Mouse (Mus musculus) splenic B cell, adult 2 months (primary cell): Measurements from ENCODE around the gene Sycn.

ENCODE experiments used
- DNase-seq: peaks from one replicate; pipeline ENCODE4 v3.0.0-alpha.2; 2011; ENCODE audit warnings: low read depth, low spot score
- H3K27me3 ChIP-seq: 2 replicates; pipeline ENCODE4 v1.6.1; 2012; ENCODE audit warnings: mild to moderate bottlenecking, low read length, moderate library complexity, mixed read lengths; ENCODE audit not compliant: control insufficient read depth, poor library complexity, insufficient read depth, severe bottlenecking
- H3K36me3 ChIP-seq: 2 replicates; pipeline ENCODE4 v1.6.1; 2012; ENCODE audit warnings: mild to moderate bottlenecking, low read length, moderate library complexity, mixed read lengths; ENCODE audit not compliant: control insufficient read depth, poor library complexity, insufficient read depth, severe bottlenecking

Gene Sycn

GRCm38 (mm10) chr7:28570291-28570981 lies 29.8 kb downstream of the Sycn start:
- DNase-seq, result no peak
- H3K27me3 ChIP-seq, result no peaks in the 10 kb centered on the region

GRCm38 (mm10) chr7:28570982-28571682 lies 30.4 kb downstream of the Sycn start:
- H3K36me3 ChIP-seq, result no peaks in the 10 kb centered on the region
- no peak for DNase-seq

More at GRCm38 (mm10) chr7:28570291-28570981, 29.8 kb downstream of the Sycn start:
- H3K36me3 ChIP-seq, result no peaks in the 10 kb centered on the region

GRCm38 (mm10) chr7:28572689-28573088 lies 32.0 kb downstream of the Sycn start:
- Histone ChIP-seq H3K27me3 (no peaks in the 10 kb centered on the region), H3K36me3 (no peaks in the 10 kb centered on the region)
- DNase-seq, result no peak

More at GRCm38 (mm10) chr7:28570982-28571682, 30.4 kb downstream of the Sycn start:
- H3K27me3 ChIP-seq, result no peaks in the 10 kb centered on the region

- H3K27me3 ChIP-seq, result no peaks in the 10 kb centered on the region
- H3K36me3 ChIP-seq, result no peaks in the 10 kb centered on the region
- DNase-seq, result no peak
These were observed 32.6 kb downstream of the Sycn start for GRCm38 (mm10) chr7:28573236-28573635.

GRCm38 (mm10) chr7:28575597-28575996 lies 34.9 kb downstream of the Sycn start:
- Histone ChIP-seq H3K27me3 (no peaks in the 10 kb centered on the region), H3K36me3 (no peaks in the 10 kb centered on the region; the same call in 1 of the 2 replicates)
- DNase-seq, result no peak

GRCm38 (mm10) chr7:28576271-28576914 lies 35.7 kb downstream of the Sycn start:
- Histone ChIP-seq H3K27me3 (no peaks in the 10 kb centered on the region), H3K36me3 (no peaks in the 10 kb centered on the region; the same call in 1 of the 2 replicates)
- no peak for DNase-seq

- no peaks in the 10 kb centered on the region for H3K27me3 ChIP-seq
- no peaks in the 10 kb centered on the region; the same call in 1 of the 2 replicates for H3K36me3 ChIP-seq
- no peak for DNase-seq
These were observed 37.3 kb downstream of the Sycn start for GRCm38 (mm10) chr7:28577826-28578542.

GRCm38 (mm10) chr7:28578543-28579053 lies 37.9 kb downstream of the Sycn start:
- DNase-seq, result no peak
- no peaks in the 10 kb centered on the region for H3K27me3 ChIP-seq
- H3K36me3 ChIP-seq, result no peaks in the 10 kb centered on the region; the same call in 1 of the 2 replicates

- no peaks in the 10 kb centered on the region for H3K27me3 ChIP-seq
- no peak for DNase-seq
- no peaks in the 10 kb centered on the region; the same call in 1 of the 2 replicates for H3K36me3 ChIP-seq
These were observed 39.1 kb downstream of the Sycn start for GRCm38 (mm10) chr7:28579826-28580225.

- Histone ChIP-seq H3K36me3 (no peaks in the 10 kb centered on the region; the same call in 1 of the 2 replicates), H3K27me3 (no peaks in the 10 kb centered on the region)
- DNase-seq, result no peak
These were observed 41.0 kb downstream of the Sycn start for GRCm38 (mm10) chr7:28581721-28582120.

- Histone ChIP-seq H3K36me3 (no peaks in the 10 kb centered on the region; the same call in 1 of the 2 replicates), H3K27me3 (no peaks in the 10 kb centered on the region)
- DNase-seq, result no peak
These were observed 42.2 kb downstream of the Sycn start for GRCm38 (mm10) chr7:28582841-28583240.

GRCm38 (mm10) chr7:28583570-28584344 lies 43.1 kb downstream of the Sycn start:
- no peaks in the 10 kb centered on the region; the same call in 1 of the 2 replicates for H3K36me3 ChIP-seq
- H3K27me3 ChIP-seq, result no peaks in the 10 kb centered on the region
- no peak for DNase-seq

- Histone ChIP-seq H3K36me3 (no peaks in the 10 kb centered on the region; the same call in 1 of the 2 replicates), H3K27me3 (no peaks in the 10 kb centered on the region)
- DNase-seq, result no peak
These were observed 43.8 kb downstream of the Sycn start for GRCm38 (mm10) chr7:28584468-28584867.

- Histone ChIP-seq H3K27me3 (no peaks in the 10 kb centered on the region), H3K36me3 (no peaks in the 10 kb centered on the region)
- DNase-seq, result no peak
These were observed 44.3 kb downstream of the Sycn start for GRCm38 (mm10) chr7:28585001-28585400.
